Mouse (Mus musculus) embryonic stem cell, embryonic (primary cell): ENCODE data around the gene Rnf26.

ENCODE experiments used
- CTCF ChIA-PET, 4 experiments: fragments of 300-600 bp in 2 of 4; fragments of 350-600 bp in 2 of 4; sonication (Branson Sonifier 250); formaldehyde crosslinking; loops; one replicate each; lab custom pipeline; 2022; ENCODE audit warnings: inconsistent platforms in 2 of 4; lab: Charles Lee
- POLR2A ChIA-PET, 4 experiments: fragments of 300-600 bp in 2 of 4; fragments of 350-600 bp in 2 of 4; sonication (Branson Sonifier 250); formaldehyde crosslinking; loops; one replicate each; lab custom pipeline; 2022; ENCODE audit warnings: antibody characterized with exemption in 4 of 4, inconsistent platforms in 1 of 4; lab: Charles Lee

Gene Rnf26

GRCm38 (mm10) chr9:44067241-44067959 is 45.9 kb downstream of the Rnf26 start:
- CTCF ChIA-PET = interaction anchor here (0.6 to 4.7 kb wide), 36 partner anchors 9 to 898 kb away, joined by 3 to 35 read pairs (median 4); partner anchors contain the start of genes Nlrx1 (in 1 of the 4) and Ube4a (in 1 of the 4)
- POLR2A ChIA-PET = interaction anchor here (0.6 to 3.2 kb wide), 23 partner anchors 9 to 512 kb away, joined by 3 to 12 read pairs (median 3); partner anchors contain the start of genes H2afx (in 2 of the 4), C2cd2l (in 1 of the 4) and Hyou1 (in 1 of the 4)

DNA sequence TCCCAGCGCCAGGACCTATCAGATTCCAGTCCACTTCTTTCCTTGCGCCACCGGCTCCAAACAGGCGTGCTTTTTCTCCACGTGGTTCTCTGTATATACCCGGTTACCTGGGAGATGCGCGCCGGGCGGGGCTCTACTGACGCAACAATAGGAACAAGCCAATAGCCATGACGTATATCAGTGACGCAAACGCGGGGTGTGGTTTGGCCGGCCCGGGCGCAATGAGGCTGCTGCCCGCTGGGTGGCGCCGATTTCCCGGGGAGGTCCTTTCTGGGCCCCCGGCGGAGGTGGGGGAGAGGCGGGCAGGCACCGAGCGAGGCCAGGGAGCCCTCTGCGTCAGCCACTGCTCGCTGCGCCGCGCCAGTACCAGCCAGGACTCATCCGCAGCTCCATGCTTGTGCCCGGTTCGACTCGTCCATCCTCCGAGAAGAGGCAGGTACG is 46.5 kb downstream of the Rnf26 start, which contains the start of gene Usp2:
Gene Usp2, plus strand, starts transcription at position 237 of the 441 bp plus-strand sequence.
- ChIA-PET POLR2A (interaction anchor here in 3 of 4 experiments (0.6 to 3.2 kb wide), 20 partner anchors 10 to 343 kb away, joined by 3 to 12 read pairs (median 4); partner anchors contain the start of genes C2cd2l (in 1 of the 3), H2afx (in 1 of the 3) and Hyou1 (in 1 of the 3)), CTCF (interaction anchor here (0.6 to 4.7 kb wide), 33 partner anchors 9 to 898 kb away, joined by 3 to 35 read pairs (median 4); partner anchors contain the start of genes Nlrx1 (in 1 of the 4) and Ube4a (in 1 of the 4))

DNA sequence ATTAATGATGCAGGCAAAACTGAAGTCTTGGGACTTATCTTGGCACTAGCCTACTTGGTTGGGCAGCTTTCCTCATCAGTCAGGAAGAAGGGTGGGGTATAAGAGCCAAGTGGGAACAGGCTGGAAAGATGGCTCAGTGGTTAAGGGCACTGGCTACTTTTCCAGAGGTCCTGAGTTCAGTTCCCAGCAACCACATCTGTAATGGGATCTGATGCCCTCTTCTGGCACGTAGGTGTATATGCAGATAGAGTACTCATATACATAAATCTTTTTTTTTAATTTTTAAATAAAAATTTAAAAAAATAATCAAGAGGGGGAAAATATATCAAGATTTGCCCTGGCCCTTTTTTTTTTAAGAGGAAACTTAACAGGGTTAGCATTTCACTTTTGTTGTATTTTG is 48.1 kb downstream of the Rnf26 start:
- ChIA-PET POLR2A (interaction anchor here in 2 of 4 experiments (1.5 to 3.2 kb wide), 5 partner anchors 10 to 80 kb away, joined by 3 to 12 read pairs (median 6); no protein-coding TSS in a partner anchor), CTCF (interaction anchor here (0.6 to 4.7 kb wide), 20 partner anchors 9 to 335 kb away, joined by 3 to 35 read pairs (median 5); no protein-coding TSS in a partner anchor)

GRCm38 (mm10) chr9:44058606-44059005 is 54.7 kb downstream of the Rnf26 start:
- CTCF ChIA-PET = interaction anchor here in 1 of 4 experiments (2.7 kb wide), 1 partner anchor 74 kb away, joined by 7 read pairs; no protein-coding TSS in a partner anchor
- POLR2A ChIA-PET = interaction anchor here in 1 of 4 experiments (1.4 kb wide), 1 partner anchor 11 kb away, joined by 3 read pairs; no protein-coding TSS in a partner anchor

GRCm38 (mm10) chr9:44053936-44054335 is 59.4 kb downstream of the Rnf26 start:
- POLR2A ChIA-PET = interaction anchor here in 2 of 4 experiments (0.7 to 2.2 kb wide), 3 partner anchors 64 to 740 kb away, joined by 3 to 6 read pairs (median 4); no protein-coding TSS in a partner anchor
- CTCF ChIA-PET = interaction anchor here in 2 of 4 experiments (0.7 to 1.9 kb wide), 6 partner anchors 12 to 72 kb away, joined by 3 to 7 read pairs (median 4); no protein-coding TSS in a partner anchor

DNA sequence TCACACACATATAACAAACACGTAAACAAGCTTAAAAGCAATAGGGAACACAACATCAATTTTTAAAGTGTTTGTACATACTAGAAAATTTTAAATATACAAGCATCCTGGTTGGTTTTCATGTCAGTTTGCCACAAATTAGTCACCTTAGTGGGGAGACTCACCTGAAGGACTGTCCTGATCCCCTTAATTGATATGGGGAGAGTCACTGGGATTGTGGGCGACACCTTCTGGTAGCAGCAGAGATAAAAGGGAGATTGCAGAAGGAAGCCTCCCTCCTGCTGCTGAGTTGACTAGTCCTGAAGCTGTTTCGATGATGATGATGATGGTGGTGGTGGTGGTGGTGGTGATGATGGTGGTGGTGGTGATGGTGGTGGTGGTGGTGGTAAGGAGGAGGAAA is 60.5 kb downstream of the Rnf26 start:
- ChIA-PET POLR2A (interaction anchor here in 2 of 4 experiments (0.6 to 1.3 kb wide), 2 partner anchors 9 to 16 kb away, joined by 3 to 7 read pairs; partner anchors contain the start of gene Thy1 (in 1 of the 2)), CTCF (interaction anchor here (0.5 to 3.1 kb wide), 10 partner anchors 30 to 308 kb away, joined by 3 to 13 read pairs (median 4); no protein-coding TSS in a partner anchor)

DNA sequence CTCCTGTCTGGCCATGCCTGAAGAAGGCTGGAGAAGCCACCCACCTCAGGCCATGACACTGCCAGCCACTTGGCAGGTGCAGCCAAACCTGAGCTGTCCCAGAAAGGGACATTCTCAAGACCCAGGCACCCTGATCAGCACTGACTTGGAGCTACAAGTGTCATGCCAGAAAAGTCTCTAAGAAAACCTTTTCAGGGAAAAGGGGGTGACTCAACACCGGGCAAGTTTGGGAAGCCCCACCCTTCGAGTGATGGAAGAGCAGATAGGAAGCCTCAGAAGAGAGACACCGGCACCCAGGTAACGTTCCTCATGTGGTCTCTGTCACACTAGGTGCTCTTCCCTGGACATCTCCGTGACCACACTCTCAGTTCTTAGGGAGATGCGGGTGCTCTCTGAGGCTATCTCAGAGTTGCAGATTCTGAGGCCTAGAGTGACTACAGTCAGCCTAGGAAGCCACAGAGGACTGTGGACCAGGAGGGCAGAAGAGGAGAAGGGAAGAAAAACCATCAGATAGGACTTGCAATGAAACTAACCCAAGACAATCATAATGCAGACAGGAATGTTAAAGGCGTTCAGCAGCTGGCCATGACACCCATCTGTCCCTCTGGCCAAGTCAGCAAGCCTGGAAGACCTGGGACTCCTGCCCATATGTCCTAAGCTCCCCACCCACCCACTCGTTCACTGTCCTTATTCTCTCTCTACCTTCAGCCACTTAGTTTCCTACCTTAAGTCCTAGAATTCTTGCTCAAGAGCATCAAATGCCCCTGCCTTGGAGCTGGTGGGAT is 63.7 kb downstream of the Rnf26 start:
- ChIA-PET CTCF (interaction anchor here in 2 of 4 experiments (0.6 to 3.1 kb wide), 5 partner anchors 25 to 65 kb away, joined by 3 to 13 read pairs (median 3); no protein-coding TSS in a partner anchor), POLR2A (interaction anchor here in 3 of 4 experiments (0.6 to 1.2 kb wide), 6 partner anchors 35 to 295 kb away, joined by 3 to 6 read pairs (median 4); partner anchors contain the start of gene Hmbs (in 1 of the 3))

DNA sequence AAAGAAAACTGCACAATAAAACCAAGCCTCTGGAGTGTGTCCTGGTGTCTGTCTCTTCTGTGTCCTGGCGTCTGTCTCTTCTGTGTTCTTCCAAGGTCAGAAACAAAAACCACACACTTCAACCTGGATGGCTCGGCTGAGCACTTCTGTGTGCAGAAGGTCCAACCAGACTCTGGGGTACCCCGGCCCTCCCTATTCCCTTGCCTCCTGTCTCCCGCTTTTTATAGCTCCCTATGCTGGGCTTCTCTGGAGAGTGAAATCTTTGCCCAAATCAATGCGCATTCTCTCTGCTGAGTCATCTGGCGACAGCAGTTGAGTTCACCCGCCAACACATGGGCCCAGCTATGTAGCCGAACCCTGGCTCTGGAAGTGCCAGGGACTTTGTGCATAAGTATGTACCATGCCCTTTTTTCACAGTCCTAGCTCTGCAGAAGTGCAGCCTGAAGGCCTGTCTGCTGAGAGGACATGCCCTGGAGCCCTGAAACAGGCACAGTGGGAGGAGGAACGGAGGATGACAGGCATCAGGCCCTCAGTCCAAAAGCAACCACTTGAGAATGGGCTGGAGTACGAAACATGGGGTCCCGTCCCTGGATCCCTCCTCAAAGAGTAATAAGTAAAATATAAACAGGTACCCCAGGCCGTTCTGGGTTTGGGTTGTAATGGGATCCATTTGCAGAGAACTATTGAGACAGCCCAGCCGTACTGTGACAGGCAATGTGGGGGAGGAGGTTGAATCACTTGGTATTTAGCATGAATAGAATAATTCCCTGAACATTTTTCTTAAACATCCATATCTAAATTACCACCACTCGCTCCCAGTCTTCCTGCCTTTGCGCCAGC is 64.6 kb downstream of the Rnf26 start:
- ChIA-PET POLR2A (interaction anchor here in 1 of 4 experiments (0.6 to 1.3 kb wide), 3 partner anchors 15 to 295 kb away, joined by 3 to 6 read pairs (median 3); partner anchors contain the start of gene Hmbs), CTCF (interaction anchor here in 2 of 4 experiments (0.9 to 1.1 kb wide), 2 partner anchors 64 to 65 kb away, joined by 3 to 4 read pairs; no protein-coding TSS in a partner anchor)

GRCm38 (mm10) chr9:44047571-44048490 is 65.5 kb downstream of the Rnf26 start:
- CTCF ChIA-PET = interaction anchor here in 3 of 4 experiments (0.7 to 1.1 kb wide), 5 partner anchors 26 to 468 kb away, joined by 3 to 7 read pairs (median 4); no protein-coding TSS in a partner anchor
- POLR2A ChIA-PET = interaction anchor here in 3 of 4 experiments (0.5 to 1.4 kb wide), 7 partner anchors 10 to 162 kb away, joined by 3 to 5 read pairs (median 3); partner anchors contain the start of gene Usp2 (in 1 of the 3)

GRCm38 (mm10) chr9:44047071-44047470 is 66.2 kb downstream of the Rnf26 start:
- ChIA-PET POLR2A (interaction anchor here in 2 of 4 experiments (0.5 to 1.4 kb wide), 4 partner anchors 11 to 162 kb away, joined by 3 to 5 read pairs (median 4); partner anchors contain the start of gene Usp2 (in 1 of the 2)), CTCF (interaction anchor here in 3 of 4 experiments (0.5 to 0.8 kb wide), 5 partner anchors 19 to 468 kb away, joined by 3 to 20 read pairs (median 4); no protein-coding TSS in a partner anchor)

DNA sequence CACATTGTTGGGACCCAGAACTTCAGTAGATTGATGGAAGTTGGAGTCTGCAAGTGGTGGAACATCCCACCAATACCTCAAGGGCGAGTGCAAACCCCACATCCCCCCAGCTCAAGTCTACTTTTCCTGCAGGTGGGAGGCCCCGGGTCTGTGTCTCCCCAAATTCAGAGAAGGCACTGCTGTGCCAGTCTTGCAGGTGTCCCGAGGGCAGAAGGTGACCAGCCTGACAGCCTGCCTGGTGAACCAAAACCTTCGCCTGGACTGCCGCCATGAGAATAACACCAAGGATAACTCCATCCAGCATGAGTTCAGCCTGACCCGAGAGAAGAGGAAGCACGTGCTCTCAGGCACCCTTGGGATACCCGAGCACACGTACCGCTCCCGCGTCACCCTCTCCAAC is 66.9 kb downstream of the Rnf26 start:
- ChIA-PET POLR2A (interaction anchor here in 2 of 4 experiments (0.6 to 1.4 kb wide), 3 partner anchors 11 to 283 kb away, joined by 3 to 4 read pairs (median 3); no protein-coding TSS in a partner anchor), CTCF (interaction anchor here in 1 of 4 experiments (0.7 kb wide), 1 partner anchor 73 kb away, joined by 20 read pairs; no protein-coding TSS in a partner anchor)

DNA sequence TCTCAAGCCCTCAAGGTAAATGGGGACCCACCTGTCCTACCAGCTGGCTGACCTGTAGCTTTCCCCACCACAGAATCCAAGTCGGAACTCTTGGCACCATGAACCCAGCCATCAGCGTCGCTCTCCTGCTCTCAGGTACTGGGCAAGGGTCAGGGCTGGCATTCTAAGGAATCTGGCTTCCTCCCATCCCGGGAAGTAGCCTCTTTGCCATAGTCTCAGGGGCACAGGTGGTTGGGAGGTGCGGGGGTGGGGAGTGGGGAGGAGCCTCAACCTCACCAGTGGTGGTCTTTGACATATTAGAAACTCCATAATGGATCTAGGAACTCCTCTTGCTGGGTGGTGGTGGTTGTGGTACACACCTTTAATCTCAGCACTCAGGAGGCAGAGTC is 67.4 kb downstream of the Rnf26 start:
- POLR2A ChIA-PET = interaction anchor here in 1 of 4 experiments (0.6 to 1.1 kb wide), 3 partner anchors 25 to 283 kb away, joined by 3 to 4 read pairs (median 3); no protein-coding TSS in a partner anchor
- CTCF ChIA-PET = interaction anchor here in 1 of 4 experiments (0.7 kb wide), 1 partner anchor 384 kb away, joined by 3 read pairs; no protein-coding TSS in a partner anchor
